Mouse (Mus musculus): ENCODE measurements around the gene A430078G23Rik.

- TF ChIP-seq POLR2A (IDR thresholded peaks at IDR 0.05; ENCODE audit: borderline replicate concordance, insufficient read depth, low read length) (no peak), CTCF (IDR thresholded peaks at IDR 0.05; ENCODE audit: borderline replicate concordance, insufficient read depth, low read depth, low read length) (no peak)
Observed at GRCm38 (mm10) chr8:3335881-3336280, 17.3 kb upstream of the A430078G23Rik start.
